Mouse (Mus musculus) G1E (cell line): Measurements from ENCODE around the gene Alkbh5. TPM values are rescaled to one million over a fixed set of nuclear protein-coding genes. Genes with fewer than 3 reads are reported as not detected.

Experiments
- ATAC-seq: 2 replicates; pipeline ENCODE4 v1.8.0; 2016; ENCODE audit warnings: mild to moderate bottlenecking; ENCODE audit not compliant: insufficient number of reproducible peaks, poor library complexity, low FRiP score, severe bottlenecking; ENCODE audit errors: extremely low read depth
- DNase-seq: peaks from one replicate; pipeline ENCODE4 v3.0.0; 2012; ENCODE audit warnings: low spot score
- H3K27me3 ChIP-seq: 2 replicates; pipeline ENCODE4 v1.6.1; 2012; ENCODE audit warnings: mild to moderate bottlenecking, low read length, inconsistent platforms; ENCODE audit not compliant: insufficient read depth
- H3K36me3 ChIP-seq: replicated peaks from 2 replicates; pipeline ENCODE3; 2012; ENCODE audit warnings: mild to moderate bottlenecking, inconsistent platforms
- H3K4me1 ChIP-seq: 2 replicates; pipeline ENCODE4 v1.6.1; 2012; ENCODE audit warnings: low read depth, low read length, inconsistent platforms, mixed read lengths; ENCODE audit not compliant: insufficient read depth
- H3K4me3 ChIP-seq: 2 replicates; pipeline ENCODE4 v1.5.1; 2012; ENCODE audit warnings: low read depth, mild to moderate bottlenecking, inconsistent platforms, low read length, moderate library complexity, mixed read lengths
- H3K9me3 ChIP-seq: replicated peaks from 2 replicates; pipeline ENCODE4 v1.6.1; 2012; ENCODE audit warnings: inconsistent platforms
- CTCF ChIP-seq: IDR thresholded peaks from 2 replicates; pipeline ENCODE4 v1.5.1; 2012; ENCODE audit warnings: low read depth, low read length, inconsistent platforms, mixed read lengths
- GATA1 ChIP-seq: IDR thresholded peaks from 2 replicates; pipeline ENCODE4 v1.6.1; 2012; ENCODE audit warnings: borderline replicate concordance, low read length, inconsistent platforms, mixed read lengths
- GATA2 ChIP-seq: IDR thresholded peaks from 2 replicates; pipeline ENCODE4 v1.6.1; 2012; ENCODE audit warnings: low read depth, low read length, inconsistent platforms, borderline replicate concordance
- POLR2AphosphoS5 ChIP-seq: IDR thresholded peaks from 2 replicates; pipeline ENCODE4 v1.6.1; 2012; ENCODE audit warnings: low read depth, low read length, inconsistent platforms; ENCODE audit not compliant: insufficient replicate concordance
- TAL1 ChIP-seq: conservative IDR thresholded peaks from 2 replicates; pipeline ENCODE4 v1.6.1; 2012; ENCODE audit warnings: low read depth, low read length, inconsistent platforms, mixed read lengths
- polyA plus RNA-seq: library from polyadenylated mRNA; stranded (reverse); fragments of >175 nt; gene quantifications from 2 replicates; pipeline ENCODE4 v1.2.3, GENCODE M21; 2012
- total RNA-seq, 2 experiments: library from RNA; stranded (forward) in 1 of 2; stranded (reverse) in 1 of 2; fragments of 200-1000 nt in 1 of 2; fragments of >200 nt in 1 of 2; fragmentation: Nextera tagmentation in 1 of 2; gene quantifications; 2 replicates each; pipeline ENCODE4 v1.2.3; 2014 to 2017

The Alkbh5 gene
- total RNA-seq (2014; fragmentation: Nextera tagmentation) (97.2 and 109 TPM in 2 replicates), total RNA-seq (2017) (43.5 and 46.5 TPM in 2 replicates), polyA plus RNA-seq (33.8 and 39.3 TPM in 2 replicates)

GRCm38 (mm10) chr11:60536180-60536858 is at the start of gene Alkbh5:
Gene Alkbh5 (plus strand): TSS chr11:60536381.
- Histone ChIP-seq H3K36me3 (peaks cover 24% of the 10 kb centered on the region), H3K27me3 (peaks cover 15% of the 10 kb centered on the region), H3K9me3 (no peaks in the 10 kb centered on the region), H3K4me1 (peaks cover 35% of the 10 kb centered on the region), H3K4me3 (peak within 1 kb of the TSS; percentile 96)
- ATAC-seq (no peak), DNase-seq (no peak)
- TF ChIP-seq POLR2AphosphoS5, result no peak
- no peak for TF ChIP-seq CTCF
- TF ChIP-seq TAL1, result no peak
- TF ChIP-seq GATA1, result no peak
- TF ChIP-seq GATA2, result no peak

- H3K27me3 ChIP-seq, result peaks cover 57% of the 10 kb centered on the region
- no peak for ATAC-seq
These were observed 43.5 kb upstream of the Alkbh5 start for GRCm38 (mm10) chr11:60492726-60493125.

GRCm38 (mm10) chr11:60495692-60496091 is 40.5 kb upstream of the Alkbh5 start:
- Histone ChIP-seq H3K27me3 (peaks cover 68% of the 10 kb centered on the region), H3K4me1 (peaks cover 3% of the 10 kb centered on the region; the same call in 1 of the 2 replicates), H3K36me3 (no peaks in the 10 kb centered on the region), H3K4me3 (no peak overlapping the region), H3K9me3 (no peaks in the 10 kb centered on the region)
- ATAC-seq, result no peak
- no peak for DNase-seq
- TF ChIP-seq TAL1 (no peak), POLR2AphosphoS5 (no peak), GATA1 (no peak), GATA2 (no peak), CTCF (no peak)

More at GRCm38 (mm10) chr11:60492726-60493125, 43.5 kb upstream of the Alkbh5 start:
- no peaks in the 10 kb centered on the region for H3K9me3 ChIP-seq
- no peaks in the 10 kb centered on the region for H3K36me3 ChIP-seq
- TF ChIP-seq POLR2AphosphoS5 (no peak), CTCF (no peak), TAL1 (no peak), GATA2 (no peak), GATA1 (no peak)
- DNase-seq, result no peak
- peaks cover 3% of the 10 kb centered on the region; the same call in 1 of the 2 replicates for H3K4me1 ChIP-seq
- no peak overlapping the region for H3K4me3 ChIP-seq

GRCm38 (mm10) chr11:60507281-60507680 is 28.9 kb upstream of the Alkbh5 start:
- H3K36me3 ChIP-seq, result no peaks in the 10 kb centered on the region
- peaks cover 59% of the 10 kb centered on the region for H3K4me1 ChIP-seq
- H3K9me3 ChIP-seq, result no peaks in the 10 kb centered on the region
- no peak overlapping the region for H3K4me3 ChIP-seq
- TF ChIP-seq CTCF (no peak), POLR2AphosphoS5 (no peak), TAL1 (no peak), GATA1 (no peak), GATA2 (no peak)
- peaks cover 73% of the 10 kb centered on the region for H3K27me3 ChIP-seq
- no peak for ATAC-seq
- no peak for DNase-seq

- no peaks in the 10 kb centered on the region for H3K36me3 ChIP-seq
- peak overlapping the region; percentile 66; the same call in 1 of the 2 replicates for H3K4me3 ChIP-seq
- H3K9me3 ChIP-seq, result no peaks in the 10 kb centered on the region
- TF ChIP-seq CTCF, result no peak
- TF ChIP-seq GATA2, result no peak
- no peak for TF ChIP-seq POLR2AphosphoS5
- peak; percentile 70 for TF ChIP-seq TAL1
- no peak for TF ChIP-seq GATA1
- ATAC-seq (peak; percentile 49), DNase-seq (peak; percentile 68)
- peaks cover 58% of the 10 kb centered on the region for H3K27me3 ChIP-seq
- H3K4me1 ChIP-seq, result peaks cover 59% of the 10 kb centered on the region
These were observed 27.2 kb upstream of the Alkbh5 start for GRCm38 (mm10) chr11:60508950-60509349.

GRCm38 (mm10) chr11:60509500-60509899 is 26.7 kb upstream of the Alkbh5 start:
- Histone ChIP-seq H3K27me3 (peaks cover 55% of the 10 kb centered on the region), H3K4me1 (peaks cover 59% of the 10 kb centered on the region), H3K4me3 (peak overlapping the region; percentile 66; the same call in 1 of the 2 replicates), H3K9me3 (no peaks in the 10 kb centered on the region), H3K36me3 (no peaks in the 10 kb centered on the region)
- DNase-seq, result peak; percentile 58
- no peak for ATAC-seq
- TF ChIP-seq POLR2AphosphoS5, result no peak
- no peak for TF ChIP-seq CTCF
- no peak for TF ChIP-seq TAL1
- TF ChIP-seq GATA1, result no peak
- no peak for TF ChIP-seq GATA2
